Mouse (Mus musculus) E14TG2a.4 (cell line): Measurements from ENCODE around the gene Ifnar2.

Source experiments
- H3K27me3 ChIP-seq: 2 replicates; pipeline ENCODE4 v1.6.1; 2014; ENCODE audit warnings: low read length, control low read depth; ENCODE audit not compliant: insufficient read depth
- H3K36me3 ChIP-seq: 2 replicates; pipeline ENCODE4 v1.6.1; 2014; ENCODE audit warnings: low read length, control low read depth; ENCODE audit not compliant: insufficient read depth
- H3K4me1 ChIP-seq: replicated peaks from 2 replicates; pipeline ENCODE4 v1.6.1; 2014; ENCODE audit warnings: low read depth, low read length, control low read depth
- H3K4me3 ChIP-seq: replicated peaks from 2 replicates; pipeline ENCODE4 v1.5.1; 2014; ENCODE audit warnings: mild to moderate bottlenecking, low read length
- H3K9me3 ChIP-seq: 2 replicates; pipeline ENCODE4 v1.6.1; 2014; ENCODE audit warnings: low read length, control low read depth
- CTCF ChIP-seq: conservative IDR thresholded peaks from 2 replicates; pipeline ENCODE4 v1.5.1; 2014; ENCODE audit warnings: low read length
- NANOG ChIP-seq: IDR thresholded peaks from 2 replicates; pipeline ENCODE4 v1.6.1; 2014; ENCODE audit warnings: borderline replicate concordance, low read length, mixed read lengths
- POU5F1 ChIP-seq: IDR thresholded peaks from 2 replicates; pipeline ENCODE4 v1.6.1; 2014; ENCODE audit warnings: low read length, borderline replicate concordance

The Ifnar2 gene

DNA sequence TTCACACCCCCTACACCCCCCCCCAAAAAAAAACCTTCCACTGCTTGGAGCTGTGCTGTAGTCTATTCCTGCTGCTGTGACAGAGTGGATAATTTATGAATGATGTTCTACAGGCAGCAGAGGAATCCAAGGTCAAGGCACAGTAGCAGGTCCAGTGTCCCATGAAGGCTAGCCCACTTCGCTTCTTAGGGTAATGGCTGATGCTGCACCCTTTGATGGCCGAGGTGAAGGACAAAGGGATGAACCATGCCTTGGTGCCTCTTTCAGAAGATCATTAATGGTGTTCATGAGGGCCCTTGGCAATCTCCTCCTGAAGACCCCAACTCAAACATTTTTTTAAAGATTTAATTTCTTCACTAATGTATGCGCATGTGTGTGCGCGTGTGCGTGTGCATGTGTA lies 43.8 kb downstream of the Ifnar2 start:
- Histone ChIP-seq H3K27me3 (peaks cover 4% of the 10 kb centered on the region; the same call in 1 of the 2 replicates), H3K4me3 (no peak overlapping the region), H3K4me1 (peaks cover 14% of the 10 kb centered on the region), H3K36me3 (no peaks in the 10 kb centered on the region), H3K9me3 (no peaks in the 10 kb centered on the region)
- TF ChIP-seq CTCF (no peak), POU5F1 (no peak), NANOG (no peak)

- Histone ChIP-seq H3K4me3 (no peak overlapping the region), H3K36me3 (no peaks in the 10 kb centered on the region), H3K4me1 (peaks cover 14% of the 10 kb centered on the region), H3K27me3 (peaks cover 8% of the 10 kb centered on the region; the same call in 1 of the 2 replicates), H3K9me3 (no peaks in the 10 kb centered on the region)
- TF ChIP-seq NANOG, result no peak
- TF ChIP-seq POU5F1, result no peak
- no peak for TF ChIP-seq CTCF
These were observed 44.4 kb downstream of the Ifnar2 start for GRCm38 (mm10) chr16:91416938-91417337.

DNA sequence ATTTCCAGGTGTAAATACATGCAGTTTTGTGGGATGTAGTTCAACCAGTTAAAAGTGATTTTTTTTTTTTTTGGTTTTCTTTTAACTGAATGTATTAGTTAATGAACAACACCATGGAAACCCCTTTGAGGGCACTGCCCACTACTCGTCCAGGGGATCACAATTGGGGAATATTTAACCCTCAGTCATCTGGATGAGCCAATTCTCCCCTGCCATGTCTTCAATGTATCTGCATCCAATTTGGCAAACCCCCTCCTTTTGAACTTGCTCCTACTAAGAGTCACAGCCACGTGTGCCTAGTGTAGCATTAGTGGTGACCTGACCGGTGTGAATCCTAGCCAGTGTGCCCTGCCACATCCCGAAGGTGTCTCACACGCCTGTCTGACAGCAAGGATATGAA lies 45.9 kb downstream of the Ifnar2 start:
- Histone ChIP-seq H3K4me3 (no peak overlapping the region), H3K4me1 (peaks cover 2% of the 10 kb centered on the region), H3K36me3 (no peaks in the 10 kb centered on the region), H3K9me3 (no peaks in the 10 kb centered on the region), H3K27me3 (peaks cover 8% of the 10 kb centered on the region; the same call in 1 of the 2 replicates)
- TF ChIP-seq POU5F1 (no peak), NANOG (no peak), CTCF (no peak)

DNA sequence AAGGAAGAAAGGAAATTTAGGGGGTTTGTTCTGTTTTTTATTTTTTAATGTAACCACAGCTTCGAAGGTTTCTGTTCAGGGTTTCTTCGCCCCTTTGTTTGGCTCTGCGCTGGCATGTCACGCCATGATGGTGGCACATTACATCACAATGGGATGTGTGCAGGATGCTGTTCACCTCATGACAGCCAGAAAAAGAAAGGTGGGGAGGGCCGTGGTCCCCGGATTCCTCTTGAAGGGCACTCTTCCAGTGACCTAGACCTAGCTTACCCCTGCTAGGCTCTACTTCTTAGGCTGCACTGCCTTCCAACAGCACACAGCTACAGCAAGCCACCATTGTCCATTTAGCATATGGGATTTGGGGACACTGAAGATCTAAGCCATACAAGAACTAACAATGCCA lies 53.2 kb downstream of the Ifnar2 start:
- no peaks in the 10 kb centered on the region for H3K9me3 ChIP-seq
- H3K4me1 ChIP-seq, result peaks cover 23% of the 10 kb centered on the region; the same call in 1 of the 2 replicates
- no peak for TF ChIP-seq CTCF
- no peak for TF ChIP-seq NANOG
- TF ChIP-seq POU5F1, result no peak
- no peaks in the 10 kb centered on the region for H3K36me3 ChIP-seq
- peaks cover 6% of the 10 kb centered on the region for H3K27me3 ChIP-seq
- no peak overlapping the region for H3K4me3 ChIP-seq

DNA sequence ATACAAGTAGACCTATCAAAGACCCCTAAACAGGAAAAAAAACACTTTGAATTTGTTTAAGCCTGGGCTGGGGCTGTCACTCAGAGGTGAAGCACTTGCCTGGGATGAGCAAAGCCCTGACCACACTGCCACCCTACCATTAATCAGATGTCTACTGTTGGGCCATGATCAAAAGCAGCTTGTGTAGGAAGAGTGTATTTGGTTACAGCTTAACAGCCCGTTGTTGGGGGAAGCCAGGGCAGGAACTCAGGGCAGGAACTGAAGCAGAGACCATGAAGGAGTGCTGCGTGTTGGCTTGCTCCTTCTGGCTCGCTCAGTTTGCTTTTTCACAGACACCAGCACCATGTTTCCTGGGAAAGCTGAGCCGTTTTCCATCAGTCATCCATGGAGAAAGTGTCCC lies 54.0 kb downstream of the Ifnar2 start:
- Histone ChIP-seq H3K4me1 (peaks cover 23% of the 10 kb centered on the region; the same call in 1 of the 2 replicates), H3K27me3 (peaks cover 4% of the 10 kb centered on the region), H3K36me3 (no peaks in the 10 kb centered on the region), H3K9me3 (no peaks in the 10 kb centered on the region), H3K4me3 (no peak overlapping the region)
- TF ChIP-seq CTCF (no peak), POU5F1 (no peak), NANOG (no peak)

- Histone ChIP-seq H3K27me3 (peaks cover 2% of the 10 kb centered on the region; the same call in 1 of the 2 replicates), H3K4me1 (peaks cover 23% of the 10 kb centered on the region; the same call in 1 of the 2 replicates), H3K36me3 (no peaks in the 10 kb centered on the region), H3K4me3 (no peak overlapping the region), H3K9me3 (peaks cover 1% of the 10 kb centered on the region)
- no peak for TF ChIP-seq CTCF
- TF ChIP-seq NANOG, result no peak
- TF ChIP-seq POU5F1, result no peak
These were observed 54.9 kb downstream of the Ifnar2 start for GRCm38 (mm10) chr16:91427461-91427860.

DNA sequence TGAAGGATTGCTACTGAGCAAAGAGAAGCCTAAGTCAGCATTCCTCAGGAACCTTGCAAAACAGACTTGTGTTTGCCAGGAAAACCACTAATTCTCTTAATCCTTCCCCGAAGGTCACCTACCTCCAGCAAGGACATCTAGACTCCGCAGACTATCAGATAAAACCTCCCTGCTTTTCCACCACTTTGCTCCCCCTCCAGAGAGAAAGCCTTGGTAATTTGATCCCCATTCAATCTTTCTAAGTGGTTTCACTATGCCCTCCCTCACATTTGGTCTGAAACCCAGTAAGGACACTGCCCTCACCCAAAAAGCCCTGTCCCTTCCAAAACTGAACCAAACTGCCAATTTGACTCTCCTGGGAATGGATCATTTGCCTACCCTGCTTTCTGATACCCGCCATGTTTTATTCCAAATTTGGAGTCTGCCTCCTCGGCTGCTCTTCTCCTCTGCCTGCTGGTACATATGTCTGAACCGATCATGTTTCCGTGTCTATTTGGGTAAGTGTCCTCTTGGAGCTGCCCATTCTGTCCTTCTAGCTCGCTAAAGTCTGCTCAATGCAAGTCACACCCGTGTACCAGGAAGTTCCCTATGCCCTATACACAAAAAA lies 55.8 kb downstream of the Ifnar2 start:
- no peaks in the 10 kb centered on the region for H3K36me3 ChIP-seq
- TF ChIP-seq CTCF, result no peak
- no peak for TF ChIP-seq POU5F1
- no peak for TF ChIP-seq NANOG
- peaks cover 10% of the 10 kb centered on the region for H3K9me3 ChIP-seq
- peaks cover 2% of the 10 kb centered on the region; the same call in 1 of the 2 replicates for H3K27me3 ChIP-seq
- H3K4me1 ChIP-seq, result peaks cover 26% of the 10 kb centered on the region; the same call in 1 of the 2 replicates
- H3K4me3 ChIP-seq, result no peak overlapping the region

DNA sequence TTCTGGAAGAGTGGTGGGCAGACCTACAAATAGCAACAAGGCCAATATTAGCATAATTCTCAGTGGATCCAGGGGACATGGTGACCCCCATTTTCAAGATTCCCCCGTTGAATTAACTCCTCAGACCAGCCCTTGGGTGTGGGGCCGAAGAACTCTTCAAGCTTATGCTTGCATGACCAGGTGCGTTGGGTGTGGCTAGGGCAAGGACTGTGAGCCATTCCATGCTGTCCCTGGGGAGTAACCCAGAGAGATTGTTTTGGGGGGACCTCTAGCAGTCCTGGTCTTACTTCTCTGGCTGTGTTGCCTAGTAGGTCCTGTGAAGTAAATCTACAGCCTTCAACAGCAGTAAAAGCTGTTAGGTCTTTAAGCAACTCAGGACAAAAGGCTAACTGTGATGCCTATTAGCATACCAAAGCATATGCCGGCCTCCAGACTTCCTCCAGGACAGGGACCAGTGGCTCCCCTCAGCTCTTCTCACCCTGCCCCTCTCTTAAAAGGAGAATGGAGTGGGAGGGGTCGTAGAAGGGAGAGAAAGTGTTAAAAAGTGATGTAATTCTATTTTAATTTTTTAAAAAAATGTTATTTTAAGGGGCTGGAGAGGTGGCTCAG lies 60.2 kb downstream of the Ifnar2 start:
- Histone ChIP-seq H3K9me3 (peaks cover 20% of the 10 kb centered on the region), H3K36me3 (no peaks in the 10 kb centered on the region), H3K4me1 (peaks cover 12% of the 10 kb centered on the region; the same call in 1 of the 2 replicates), H3K4me3 (no peak overlapping the region), H3K27me3 (peaks cover 9% of the 10 kb centered on the region; the same call in 1 of the 2 replicates)
- TF ChIP-seq POU5F1 (no peak), NANOG (no peak), CTCF (no peak)
